In genomic region chr11:102930672-102931071, GRCm38 (mm10) we compare ENCODE assay signal across 1 mouse cellular context.
TF ChIP-seq lines count a peak whose summit lies in the region.

No protein-coding gene starts in this region.

TF ChIP-seq in CH12.LX, 34 proteins besides CTCF, POLR2A, EP300 and RAD21:
- peak; percentile 91 for TF ChIP-seq MAX (IDR thresholded peaks at IDR 0.05; ENCODE audit: low read length)
- TF ChIP-seq BHLHE40 (IDR thresholded peaks at IDR 0.05; ENCODE audit: low read depth, low read length): peak; percentile 94
- TF ChIP-seq ZKSCAN1 (IDR thresholded peaks at IDR 0.05; ENCODE audit: borderline replicate concordance, low read depth, low read length): no peak
- TF ChIP-seq NRF1 (IDR thresholded peaks at IDR 0.05; ENCODE audit: low read depth, low read length): 0 out of 2 replicates have a peak, but pooled peaks have one; percentile 2
- no peak; the same call in 1 of the 2 replicates for TF ChIP-seq SMC3 (IDR thresholded peaks at IDR 0.05; ENCODE audit: low read depth, low read length)
- TF ChIP-seq JUN (IDR thresholded peaks at IDR 0.05; ENCODE audit: insufficient read depth, low read depth, low read length): peak; percentile 36; the same call in 1 of the 2 replicates
- TF ChIP-seq RCOR1 (conservative IDR thresholded peaks at IDR 0.05; ENCODE audit: low read depth, low read length): peak; percentile 76
- 0 out of 2 replicates have a peak, but pooled peaks have one; percentile 6 for TF ChIP-seq E2F4 (IDR thresholded peaks at IDR 0.05; ENCODE audit: insufficient replicate concordance, low read depth, low read length)
- no peak for TF ChIP-seq GABPA (IDR thresholded peaks at IDR 0.05; ENCODE audit: insufficient replicate concordance, low read depth, low read length)
- peak; percentile 96 for TF ChIP-seq MEF2A (IDR thresholded peaks at IDR 0.05; ENCODE audit: borderline replicate concordance, low read depth, low read length)
- TF ChIP-seq POLR2AphosphoS2 (IDR thresholded peaks at IDR 0.05; ENCODE audit: low read depth, low read length): no peak
- peak; percentile 60 for TF ChIP-seq ZNF384 (IDR thresholded peaks at IDR 0.05; ENCODE audit: low read depth, low read length)
- no peak for TF ChIP-seq ZC3H11A (IDR thresholded peaks at IDR 0.05; ENCODE audit: low read depth, low read length)
- peak; percentile 90 for TF ChIP-seq ETS1 (conservative IDR thresholded peaks at IDR 0.05; ENCODE audit: low read depth, low read length)
- TF ChIP-seq TBP (conservative IDR thresholded peaks at IDR 0.05; ENCODE audit: low read depth, low read length): no peak
- TF ChIP-seq MAFK (IDR thresholded peaks at IDR 0.05; ENCODE audit: insufficient replicate concordance, low read length): peak; percentile 97
- TF ChIP-seq SIN3A (IDR thresholded peaks at IDR 0.05; ENCODE audit: low read length): peak; percentile 90
- peak; percentile 89; the same call in 1 of the 2 replicates for TF ChIP-seq TCF12 (IDR thresholded peaks at IDR 0.05; ENCODE audit: low read depth, low read length)
- TF ChIP-seq MXI1 (IDR thresholded peaks at IDR 0.05; ENCODE audit: low read depth, low read length): peak; percentile 74; the same call in 1 of the 2 replicates
- TF ChIP-seq NELFE (IDR thresholded peaks at IDR 0.05; ENCODE audit: low read depth, low read length): no peak
- no peak for TF ChIP-seq USF2 (conservative IDR thresholded peaks at IDR 0.05; ENCODE audit: low read depth, low read length)
- TF ChIP-seq ZMIZ1 (IDR thresholded peaks at IDR 0.05; ENCODE audit: low read depth, low read length): no peak
- TF ChIP-seq MAZ (IDR thresholded peaks at IDR 0.05; ENCODE audit: low read depth, low read length): 0 out of 2 replicates have a peak, but pooled peaks have one; percentile 61
- no peak; the same call in 1 of the 2 replicates for TF ChIP-seq UBTF (IDR thresholded peaks at IDR 0.05; ENCODE audit: low read depth, low read length)
- TF ChIP-seq ELF1 (IDR thresholded peaks at IDR 0.05; ENCODE audit: low read depth, low read length): peak; percentile 52
- no peak for TF ChIP-seq USF1 (IDR thresholded peaks at IDR 0.05; ENCODE audit: low read depth, low read length)
- TF ChIP-seq PAX5 (IDR thresholded peaks at IDR 0.05; ENCODE audit: low read length): no peak
- TF ChIP-seq CHD1 (IDR thresholded peaks at IDR 0.05; ENCODE audit: low read depth, low read length): no peak
- TF ChIP-seq KAT2A (IDR thresholded peaks at IDR 0.05; ENCODE audit: insufficient replicate concordance, low read length): no peak
- peak; percentile 51 for TF ChIP-seq HCFC1 (IDR thresholded peaks at IDR 0.05; ENCODE audit: low read depth, low read length)
- TF ChIP-seq CHD2 (IDR thresholded peaks at IDR 0.05; ENCODE audit: low read length): peak; percentile 71
- TF ChIP-seq JUND (conservative IDR thresholded peaks at IDR 0.05; ENCODE audit: low read depth, low read length): 0 out of 2 replicates have a peak, but pooled peaks have one; percentile 34
- TF ChIP-seq IRF4 (IDR thresholded peaks at IDR 0.05; ENCODE audit: low read depth, low read length): peak; percentile 98
- TF ChIP-seq MYC (IDR thresholded peaks at IDR 0.05; ENCODE audit: low read depth, low read length): peak; percentile 93
